Mouse (Mus musculus) retina, embryonic 14.5 days (tissue): ENCODE results near the gene Ube2o.

Experiments
- DNase-seq: peaks from one replicate; pipeline ENCODE4 v3.0.0-alpha.2; 2015; ENCODE audit warnings: low spot score

The Ube2o gene

DNA sequence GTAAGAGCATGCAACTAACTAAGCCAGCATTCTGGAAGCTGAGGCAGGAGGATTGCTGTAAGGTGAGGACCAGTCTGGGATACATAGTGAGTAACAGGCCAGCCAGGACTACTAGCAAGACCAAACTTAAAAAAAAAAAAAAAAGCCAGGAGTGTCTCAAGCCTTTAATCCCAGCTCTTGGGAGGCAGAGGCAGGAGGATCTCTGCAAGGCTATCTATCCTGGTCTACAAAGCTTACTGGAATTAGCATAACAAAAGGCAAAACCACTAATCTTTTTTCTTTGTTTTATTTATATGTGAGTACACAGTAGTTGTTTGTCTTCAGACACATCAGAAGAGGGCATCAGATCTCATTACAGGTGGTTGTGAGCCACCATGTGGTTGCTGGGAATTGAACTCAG is 93.0 kb downstream of the Ube2o start:
- DNase-seq = no peak
